In genomic region chr3:51210485-51210884, GRCm38 (mm10) we compare ENCODE assay signal across 16 mouse cellular contexts.
"Had no signal": no experiment of that assay in that cellular context is flagged by ENCODE, and none has a peak within 500 bp of the region (broad histone marks: within the 10 kb centered on the region; RNA-seq: fewer than 3 reads in every experiment).

No protein-coding gene starts in this region.

- ATAC-seq: midbrain, embryonic 15.5 days had no signal

- H3K4me3 ChIP-seq: layer of hippocampus, adult 2 months; limb, embryonic 13.5 days; liver, embryonic 13.5 days; midbrain, embryonic 15.5 days; neural tube, embryonic 12.5 days had no signal

- H3K9ac ChIP-seq: limb, embryonic 13.5 days; liver, embryonic 13.5 days; lung, embryonic 14.5 days; midbrain, embryonic 15.5 days; neural tube, embryonic 12.5 days had no signal

- H3K27ac ChIP-seq: kidney, postnatal 0 days; layer of hippocampus, adult 2 months; limb, embryonic 13.5 days; liver, embryonic 13.5 days; midbrain, embryonic 15.5 days; neural tube, embryonic 12.5 days had no signal

- H3K36me3 ChIP-seq: limb, embryonic 13.5 days; liver, embryonic 13.5 days; midbrain, embryonic 15.5 days; neural tube, embryonic 12.5 days had no signal

- H3K27me3 ChIP-seq: limb, embryonic 13.5 days; liver, embryonic 13.5 days; midbrain, embryonic 15.5 days; neural tube, embryonic 12.5 days had no signal

- H3K4me1 ChIP-seq: liver, embryonic 13.5 days; midbrain, embryonic 15.5 days; neural tube, embryonic 12.5 days had no signal

- H3K9me3 ChIP-seq: limb, embryonic 13.5 days; liver, embryonic 13.5 days; midbrain, embryonic 15.5 days; neural tube, embryonic 12.5 days had no signal

- H3K4me2 ChIP-seq: limb, embryonic 13.5 days; liver, embryonic 13.5 days; lung, embryonic 14.5 days; midbrain, embryonic 11.5 days; midbrain, embryonic 15.5 days; neural tube, embryonic 12.5 days had no signal

- DNase-seq: kidney, adult 11 months; kidney, adult 9 months; kidney, postnatal 4 days; left cerebral cortex, postnatal 4 days; liver, embryonic 13.5 days; lung, embryonic 14.5 days; right cerebral cortex, postnatal 4 days; spleen, adult 18-20 months; thymus, adult 18-20 months; thymus, postnatal 25 days had no signal
